Mouse (Mus musculus): ENCODE measurements at regions not wholly inside any gene's neighbourhood (a gene's known extent, or its start where the extent isn't known, plus 50 kb on each side); places are given as distances from the start of the nearest gene placed in this dataset.

GRCm38 (mm10) chr2:83340168-83340567 lies 304.1 kb upstream of the Zc3h15 start:
- ATAC-seq (ENCODE audit: low FRiP score) (no peak), DNase-seq (ENCODE audit: low spot score) (no peak)
- WGBS: 86% methylated on average over 6 of the region's 6 CpGs
- Histone ChIP-seq H3K9me3 (ENCODE audit: control insufficient read depth, low read length) (no peaks in the 10 kb centered on the region), H3K4me3 (replicated peaks; ENCODE audit: low read length) (no peak overlapping the region), H3K27ac (no peak overlapping the region), H3K36me3 (replicated peaks; ENCODE audit: control insufficient read depth, insufficient read depth) (no peaks in the 10 kb centered on the region), H3K9ac (no peak overlapping the region), H3K4me2 (replicated peaks) (no peak overlapping the region), H3K4me1 (replicated peaks; ENCODE audit: control insufficient read depth, insufficient read depth, low read length) (no peaks in the 10 kb centered on the region), H3K27me3 (ENCODE audit: control insufficient read depth, insufficient read depth, low read length) (no peaks in the 10 kb centered on the region)
